10 mouse cellular contexts compared by ENCODE assay signal in the genomic region with DNA sequence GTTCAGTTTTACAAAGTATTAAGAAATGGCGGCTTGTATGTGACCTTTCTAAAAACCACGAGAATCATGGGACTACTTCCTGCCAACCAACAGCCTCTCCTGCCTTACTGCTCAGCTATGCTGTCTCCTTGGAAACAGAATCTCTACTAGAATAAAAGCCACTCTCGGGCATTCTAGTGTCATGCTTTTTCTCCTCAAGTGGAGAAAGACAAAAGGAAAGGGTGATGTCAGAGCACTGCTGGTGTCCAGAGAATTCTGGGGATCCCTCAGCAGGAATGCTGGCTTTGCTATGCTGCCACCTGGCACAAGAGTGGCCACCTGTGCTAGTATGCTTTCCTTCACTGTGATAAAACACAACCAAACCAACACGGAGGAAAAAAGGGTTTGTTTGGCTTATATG. TPM values are rescaled to one million over a fixed set of nuclear protein-coding genes. Genes with fewer than 3 reads are reported as not detected.
DNase-seq lines count a peak whose midpoint lies in the region; ATAC-seq and TF ChIP-seq lines count a peak whose summit lies in the region.
"Had no signal": no experiment of that assay in that cellular context is flagged by ENCODE, and none has a peak within 500 bp of the region (broad histone marks: within the 10 kb centered on the region; RNA-seq: fewer than 3 reads in every experiment).

No protein-coding gene starts in this region.

- H3K4me2 ChIP-seq in forebrain, postnatal 0 days (ENCODE audit: low read depth), result 0 out of 2 replicates have a peak overlapping the region, but pooled peaks have one; percentile 11
- H3K4me2 ChIP-seq in midbrain, postnatal 0 days (ENCODE audit: low read depth, low read length, poor library complexity, severe bottlenecking), result peak overlapping the region; percentile 9; the same call in 1 of the 2 replicates

- no peak overlapping the region for H3K4me3 ChIP-seq in heart, embryonic 10.5 days
- no peak overlapping the region for H3K4me3 ChIP-seq in forebrain, postnatal 0 days (ENCODE audit: low read depth, low read length)
- H3K4me3 ChIP-seq in midbrain, postnatal 0 days (ENCODE audit: low read depth, low read length), result no peak overlapping the region
- H3K4me3 ChIP-seq: myocyte had no signal

- peak; percentile 96 for ATAC-seq in forebrain, postnatal 0 days
- peak; percentile 92 for ATAC-seq in midbrain, postnatal 0 days (ENCODE audit: low FRiP score)
- no peak for ATAC-seq in megakaryocyte, adult 5-6 weeks (ENCODE audit: poor library complexity, severe bottlenecking)

- intact Hi-C loops in heart, postnatal 25 days (cut with DNase I), result loop anchor here (10.0 kb wide), 1 partner anchor 196 kb away; no protein-coding TSS in a partner anchor

- peak overlapping the region; percentile 42; the same call in 1 of the 2 replicates for H3K27ac ChIP-seq in heart, embryonic 10.5 days
- peak overlapping the region; percentile 54; the same call in 1 of the 2 replicates for H3K27ac ChIP-seq in forebrain, postnatal 0 days (ENCODE audit: low read depth, low read length)
- H3K27ac ChIP-seq in midbrain, postnatal 0 days (ENCODE audit: low read depth, low read length), result peak overlapping the region; percentile 72; the same call in 1 of the 2 replicates

- H3K4me1 ChIP-seq in heart, embryonic 10.5 days, result peaks cover 15% of the 10 kb centered on the region
- peaks cover 5% of the 10 kb centered on the region; the same call in 1 of the 2 replicates for H3K4me1 ChIP-seq in forebrain, postnatal 0 days (ENCODE audit: insufficient read depth)
- H3K4me1 ChIP-seq in midbrain, postnatal 0 days (ENCODE audit: insufficient read depth, low read length), result peaks cover 6% of the 10 kb centered on the region; the same call in 1 of the 2 replicates

- no peak for TF ChIP-seq CTCF in forebrain, postnatal 0 days (IDR thresholded peaks at IDR 0.05; ENCODE audit: low read depth)
- peak; percentile 13; the same call in 1 of the 2 replicates for TF ChIP-seq CTCF in midbrain, postnatal 0 days (IDR thresholded peaks at IDR 0.05)

- H3K9ac ChIP-seq in forebrain, postnatal 0 days, result no peak overlapping the region
- H3K9ac ChIP-seq in midbrain, postnatal 0 days (replicated peaks; ENCODE audit: low read length, poor library complexity, severe bottlenecking), result no peak overlapping the region

- WGBS in heart, embryonic 10.5 days, result 31% methylated on average over 4 of the region's 4 CpGs
- 5% methylated on average over 4 of the region's 4 CpGs for WGBS in forebrain, postnatal 0 days
- WGBS in midbrain, postnatal 0 days, result 7% methylated on average over 4 of the region's 4 CpGs

- H3K9me3 ChIP-seq in heart, embryonic 10.5 days, result no peaks in the 10 kb centered on the region
- no peaks in the 10 kb centered on the region for H3K9me3 ChIP-seq in forebrain, postnatal 0 days (ENCODE audit: low read length)
- H3K9me3 ChIP-seq in midbrain, postnatal 0 days (ENCODE audit: low read length), result no peaks in the 10 kb centered on the region

- H3K27me3 ChIP-seq in heart, embryonic 10.5 days (ENCODE audit: insufficient read depth, poor library complexity, severe bottlenecking), result no peaks in the 10 kb centered on the region
- H3K27me3 ChIP-seq in forebrain, postnatal 0 days (ENCODE audit: insufficient read depth, low read length), result no peaks in the 10 kb centered on the region
- H3K27me3 ChIP-seq in midbrain, postnatal 0 days (ENCODE audit: insufficient read depth, low read length), result no peaks in the 10 kb centered on the region

- DNase-seq in heart, embryonic 10.5 days (ENCODE audit: low spot score), result no peak
- no peak for DNase-seq in heart, postnatal 25 days (ENCODE audit: low spot score)
- peak; percentile 68 for DNase-seq in cerebellum, adult 9-10 months
- DNase-seq in forebrain, postnatal 0 days, result peak; percentile 53
- DNase-seq in midbrain, postnatal 0 days (ENCODE audit: low spot score), result peak; percentile 70
- DNase-seq in layer of hippocampus, adult 8-10 months (ENCODE audit: low spot score in 2 of 2), result no peak
- no peak for DNase-seq in spleen, adult 12 weeks (ENCODE audit: low spot score)
- DNase-seq: heart, postnatal 36 days had no signal

- peaks cover 50% of the 10 kb centered on the region for H3K36me3 ChIP-seq in heart, embryonic 10.5 days
- H3K36me3 ChIP-seq in forebrain, postnatal 0 days (ENCODE audit: insufficient read depth), result no peaks in the 10 kb centered on the region; the same call in 1 of the 2 replicates
- H3K36me3 ChIP-seq in midbrain, postnatal 0 days (ENCODE audit: insufficient read depth, low read length), result peaks cover 6% of the 10 kb centered on the region; the same call in 1 of the 2 replicates

RNA-seq across cellular contexts. Expression of a gene that starts 57.0 kb away (rescaled TPM):
- 30.1 and 39.6 TPM in 2 replicates for polyA plus RNA-seq in heart, embryonic 10.5 days (2016; fragmentation: Nextera tagmentation; extraction: Ambion mirVana)
- total RNA-seq in heart, postnatal 25 days (2021), result 10 to 100 TPM; 84.4 to 96.1 TPM
- total RNA-seq in forebrain, postnatal 0 days (2014; rRNA removed), result 11.2 and 15.0 TPM in 2 replicates
- polyA plus RNA-seq in forebrain, postnatal 0 days (2015; fragmentation: Nextera tagmentation; extraction: Ambion mirVana), result 4.5 and 7.0 TPM in 2 replicates
- 18.8 and 24.4 TPM in 2 replicates for total RNA-seq in midbrain, postnatal 0 days (2014; rRNA removed)
- 10.7 and 12.1 TPM in 2 replicates for polyA plus RNA-seq in midbrain, postnatal 0 days (2015; fragmentation: Nextera tagmentation; extraction: Ambion mirVana)
- 0.18 and 0.27 TPM in 2 replicates for total RNA-seq in megakaryocyte, adult 5-6 weeks (2015)
- total RNA-seq in megakaryocyte, adult 5-6 weeks (2017), result 0.28 TPM in 1 of 2 replicates, not detected in the other
- 10 to 100 TPM; 43.3 to 49.6 (median 48.5) TPM for total RNA-seq in layer of hippocampus, adult 8-10 months (2022)

Comparison
In these comparisons a context has a peak if more than half of its experiments do, and no peak if none do; other contexts are left out.
1. DNase-seq: peak in cerebellum, adult 9-10 months (single experiment), forebrain, postnatal 0 days (single experiment) and midbrain, postnatal 0 days (single experiment); none in heart, embryonic 10.5 days (single experiment), heart, postnatal 25 days (single experiment), layer of hippocampus, adult 8-10 months (0 of 2) and spleen, adult 12 weeks (single experiment).
2. Peak in every context shown above with its lines, with median percentiles within 50 percentile points of each other: H3K27ac ChIP-seq.